Mouse (Mus musculus) urinary bladder, adult 18-20 months (tissue): ENCODE results near the gene 4632433K11Rik.
"Not testable (repeated sequence)": the region's sequence is repeated elsewhere in the genome, so short reads cannot be mapped to it uniquely, and the experiment has no call there.

ENCODE experiments used
- DNase-seq, 2 experiments: peaks; one replicate each; pipeline ENCODE4 v3.0.0; 2022; ENCODE audit warnings: low spot score in 2 of 2, mixed read lengths in 2 of 2

The 4632433K11Rik gene

GRCm38 (mm10) chr7:5033818-5034217 is at the start of gene 4632433K11Rik:
Gene 4632433K11Rik (plus strand): TSS chr7:5034118.
- DNase-seq = no peak

GRCm38 (mm10) chr7:4988250-4988649 is 45.7 kb upstream of the 4632433K11Rik start:
- no peak for DNase-seq

GRCm38 (mm10) chr7:4993347-4993998 is 40.4 kb upstream of the 4632433K11Rik start:
- no peak for DNase-seq

- DNase-seq = no peak
Observed at GRCm38 (mm10) chr7:4993999-4994788, 39.7 kb upstream of the 4632433K11Rik start.

- no peak for DNase-seq
Observed at GRCm38 (mm10) chr7:4995268-4996002, 38.5 kb upstream of the 4632433K11Rik start.

- peak; percentile 85 to 87 for DNase-seq
Observed at GRCm38 (mm10) chr7:4996003-4996895, 37.7 kb upstream of the 4632433K11Rik start, which contains the start of gene Zfp579. Gene Zfp579 (minus strand): TSS chr7:4996158.

GRCm38 (mm10) chr7:4996934-4997333 is 37.0 kb upstream of the 4632433K11Rik start:
- DNase-seq = no peak

GRCm38 (mm10) chr7:4999876-5000275 is 34.0 kb upstream of the 4632433K11Rik start:
- no peak for DNase-seq

- not testable (repeated sequence) for DNase-seq
Observed at GRCm38 (mm10) chr7:5002876-5003275, 31.0 kb upstream of the 4632433K11Rik start.

- no peak for DNase-seq
Observed at GRCm38 (mm10) chr7:5008229-5008628, 25.7 kb upstream of the 4632433K11Rik start.

GRCm38 (mm10) chr7:5012681-5013513 is 21.0 kb upstream of the 4632433K11Rik start:
- DNase-seq = no peak

GRCm38 (mm10) chr7:5014251-5015117 is 19.4 kb upstream of the 4632433K11Rik start, which contains the start of the genes Zfp524 and Fiz1:
Gene Zfp524 (plus strand): TSS chr7:5014415.
Gene Fiz1 (minus strand): TSS chr7:5014697.
- peak; percentile 94 to 99 for DNase-seq

GRCm38 (mm10) chr7:5015118-5016001 is 18.6 kb upstream of the 4632433K11Rik start, which contains the start of gene Gm44973:
Gene Gm44973 (plus strand): TSS chr7:5015496.
- peak; percentile 88 to 91 for DNase-seq

GRCm38 (mm10) chr7:5016057-5016456 is 17.9 kb upstream of the 4632433K11Rik start:
- DNase-seq = no peak

- DNase-seq = no peak
Observed at GRCm38 (mm10) chr7:5016920-5017319, 17.0 kb upstream of the 4632433K11Rik start.

GRCm38 (mm10) chr7:5017352-5017751 is 16.6 kb upstream of the 4632433K11Rik start:
- no peak for DNase-seq

GRCm38 (mm10) chr7:5017931-5018330 is 16.0 kb upstream of the 4632433K11Rik start:
- no peak for DNase-seq

GRCm38 (mm10) chr7:5019576-5019975 is 14.3 kb upstream of the 4632433K11Rik start:
- not testable (repeated sequence) for DNase-seq
